Mouse (Mus musculus) heart, postnatal 25 days (tissue): ENCODE measurements at regions not wholly inside any gene's neighbourhood (a gene's known extent, or its start where the extent isn't known, plus 50 kb on each side); places are given as distances from the start of the nearest gene placed in this dataset.

Experiments used
- DNase-seq: peaks from one replicate; pipeline ENCODE4 v3.0.0; 2022; ENCODE audit warnings: low spot score
- intact Hi-C: fragments of 180-260 bp; cut with DNase I; formaldehyde crosslinking; loops from one replicate; pipeline ENCODE4 v1.15.1; 2025

DNA sequence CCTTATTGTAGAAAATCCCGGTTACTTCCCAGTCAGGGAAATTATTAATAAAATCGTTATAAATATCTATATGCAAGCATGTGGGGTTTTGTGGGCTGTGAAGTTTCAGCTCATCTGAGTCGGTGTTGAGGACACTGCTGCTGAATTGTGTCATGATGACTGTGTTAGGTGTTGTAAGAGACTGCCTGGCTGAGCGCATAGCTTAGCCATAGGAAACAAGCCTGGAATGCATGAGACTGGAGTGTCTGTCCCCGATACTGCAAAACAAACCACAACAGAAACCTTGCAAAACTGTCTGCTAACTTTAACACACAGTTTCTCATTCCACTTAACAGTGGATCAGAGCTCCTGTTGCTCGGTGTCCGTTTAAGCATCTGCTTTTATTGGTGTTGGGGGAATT lies 271.9 kb upstream of the Erbb4 start:
- DNase-seq: no peak
- intact Hi-C loops: no loop called here

DNA sequence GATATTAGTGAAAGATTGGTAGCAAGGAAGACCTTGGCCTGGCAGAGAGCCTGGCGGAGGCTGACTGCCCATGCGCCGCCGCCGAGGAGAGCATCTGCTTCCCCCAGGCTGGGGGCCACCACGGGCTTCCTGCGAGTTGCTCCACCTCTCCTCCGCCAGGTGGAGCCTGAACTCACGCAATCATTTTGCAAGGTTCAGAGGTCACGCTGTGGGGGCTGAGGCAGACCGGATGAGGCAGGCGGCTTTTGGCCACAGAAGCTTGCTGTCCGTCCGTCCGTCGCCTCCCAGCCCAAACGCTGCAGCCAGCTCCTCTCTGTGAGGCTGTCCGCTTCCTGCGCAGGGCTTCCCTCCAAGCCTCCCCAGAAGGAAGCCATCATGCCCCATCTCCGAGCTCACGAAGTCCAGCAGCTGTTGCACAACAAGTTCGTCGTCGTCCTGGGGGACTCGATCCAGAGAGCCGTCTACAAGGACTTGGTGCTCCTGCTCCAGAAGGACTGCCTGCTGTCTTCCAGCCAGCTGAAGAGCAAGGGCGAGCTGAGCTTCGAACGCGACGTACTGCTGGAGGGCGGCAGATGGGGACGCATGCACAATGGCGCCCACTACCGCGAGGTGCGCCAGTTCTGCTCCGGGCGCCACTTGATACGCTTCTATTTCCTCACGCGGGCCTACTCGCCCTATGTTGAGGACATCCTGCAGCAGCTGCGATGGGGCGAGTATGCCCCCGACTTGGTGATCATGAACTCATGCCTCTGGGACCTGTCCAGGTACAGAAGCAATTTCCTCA lies 269.3 kb upstream of the Erbb4 start:
- no peak for DNase-seq
- intact Hi-C loops: no loop called here

- DNase-seq: no peak
- intact Hi-C loops: no loop called here
Measured at GRCm38 (mm10) chr1:69375246-69375645, 267.4 kb upstream of the Erbb4 start.

- intact Hi-C loops: no loop called here
- DNase-seq: no peak
Measured at GRCm38 (mm10) chr1:69370078-69370477, 262.2 kb upstream of the Erbb4 start.

GRCm38 (mm10) chr1:69367531-69367930 lies 259.7 kb upstream of the Erbb4 start:
- DNase-seq: no peak

DNA sequence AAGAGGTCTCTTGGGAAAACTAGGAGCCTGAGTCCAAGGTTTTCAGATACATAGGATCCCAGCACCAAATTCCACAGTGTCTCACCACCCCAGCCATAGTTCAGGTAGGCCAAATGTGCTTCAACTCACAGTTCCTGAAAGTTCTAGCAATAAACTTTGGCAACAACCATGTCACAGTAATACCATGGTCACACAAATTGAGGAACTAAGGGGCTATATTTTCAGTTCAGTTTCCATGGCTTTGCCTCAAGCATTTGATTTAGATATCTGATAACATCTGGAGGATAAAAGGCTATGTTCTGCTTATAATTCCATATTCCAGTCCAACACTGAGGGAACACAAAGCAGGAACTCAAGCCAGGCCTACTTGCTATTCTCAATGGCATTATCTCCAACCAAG lies 256.2 kb upstream of the Erbb4 start:
- no peak for DNase-seq
- intact Hi-C loops: no loop called here

More at GRCm38 (mm10) chr1:69367531-69367930, 259.7 kb upstream of the Erbb4 start:
- intact Hi-C loops: no loop called here

DNA sequence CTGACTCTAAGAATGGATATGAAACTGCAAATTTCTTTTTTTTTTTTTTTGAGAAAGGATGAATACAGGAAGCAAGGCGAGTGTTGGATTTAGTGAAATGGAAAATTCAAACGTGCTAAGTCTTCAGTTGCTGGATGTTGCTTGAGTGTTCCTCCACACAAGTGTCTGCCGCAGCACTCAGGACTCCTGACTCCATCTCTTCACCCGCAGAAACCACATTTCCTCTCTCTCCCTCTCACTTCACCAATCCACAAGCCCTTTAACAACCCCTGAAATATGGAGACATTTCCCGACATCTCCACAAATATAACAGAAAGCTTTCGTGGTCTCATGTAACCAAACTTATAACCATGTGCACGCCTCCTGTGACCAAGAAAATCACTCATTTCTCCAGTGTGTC lies 249.7 kb upstream of the Erbb4 start:
- no peak for DNase-seq
- intact Hi-C loops: no loop called here

GRCm38 (mm10) chr1:69350417-69350816 lies 242.6 kb upstream of the Erbb4 start:
- intact Hi-C loops: no loop called here
- DNase-seq: no peak

- intact Hi-C loops: no loop called here
- no peak for DNase-seq
Measured at GRCm38 (mm10) chr1:69349826-69350225, 242.0 kb upstream of the Erbb4 start.

DNA sequence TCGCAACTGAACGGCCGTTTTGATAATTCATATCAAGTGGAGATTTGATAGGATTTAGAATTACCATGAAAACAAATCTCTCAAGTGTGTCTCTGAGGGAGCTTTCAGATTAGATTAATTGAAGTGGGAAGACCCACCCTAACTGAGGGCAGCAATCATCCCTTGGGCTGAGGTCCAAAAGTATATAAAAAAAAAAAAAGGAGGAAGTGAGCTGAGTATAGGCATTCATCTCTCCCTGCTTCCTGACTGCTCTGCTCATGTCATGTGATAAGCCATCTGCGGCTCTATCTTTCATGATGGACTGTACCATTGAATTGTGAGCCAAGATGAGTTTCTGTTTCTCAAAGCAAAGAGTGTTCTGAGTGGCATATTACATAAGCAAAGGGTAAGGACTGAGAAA lies 234.2 kb upstream of the Erbb4 start:
- no peak for DNase-seq
- intact Hi-C loops: no loop called here

DNA sequence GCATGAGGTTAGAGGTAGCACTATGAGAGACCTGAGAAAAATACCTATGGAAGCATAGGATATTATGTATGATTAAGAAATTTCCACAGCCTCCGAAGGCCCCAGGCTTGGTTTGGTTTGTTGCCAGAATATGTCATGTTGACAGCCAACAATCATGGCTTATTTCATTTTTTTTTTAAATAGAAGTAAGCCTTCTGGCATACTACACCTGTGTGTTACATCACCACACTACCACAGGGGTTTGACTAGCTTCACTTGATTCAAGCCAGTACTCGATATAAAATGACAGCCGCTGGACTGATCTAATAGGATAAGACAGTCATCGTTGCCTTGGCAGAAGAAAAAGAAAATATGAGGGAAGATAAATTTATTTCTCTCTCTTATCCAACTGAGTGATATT lies 232.6 kb upstream of the Erbb4 start:
- intact Hi-C loops: no loop called here
- DNase-seq: no peak

DNA sequence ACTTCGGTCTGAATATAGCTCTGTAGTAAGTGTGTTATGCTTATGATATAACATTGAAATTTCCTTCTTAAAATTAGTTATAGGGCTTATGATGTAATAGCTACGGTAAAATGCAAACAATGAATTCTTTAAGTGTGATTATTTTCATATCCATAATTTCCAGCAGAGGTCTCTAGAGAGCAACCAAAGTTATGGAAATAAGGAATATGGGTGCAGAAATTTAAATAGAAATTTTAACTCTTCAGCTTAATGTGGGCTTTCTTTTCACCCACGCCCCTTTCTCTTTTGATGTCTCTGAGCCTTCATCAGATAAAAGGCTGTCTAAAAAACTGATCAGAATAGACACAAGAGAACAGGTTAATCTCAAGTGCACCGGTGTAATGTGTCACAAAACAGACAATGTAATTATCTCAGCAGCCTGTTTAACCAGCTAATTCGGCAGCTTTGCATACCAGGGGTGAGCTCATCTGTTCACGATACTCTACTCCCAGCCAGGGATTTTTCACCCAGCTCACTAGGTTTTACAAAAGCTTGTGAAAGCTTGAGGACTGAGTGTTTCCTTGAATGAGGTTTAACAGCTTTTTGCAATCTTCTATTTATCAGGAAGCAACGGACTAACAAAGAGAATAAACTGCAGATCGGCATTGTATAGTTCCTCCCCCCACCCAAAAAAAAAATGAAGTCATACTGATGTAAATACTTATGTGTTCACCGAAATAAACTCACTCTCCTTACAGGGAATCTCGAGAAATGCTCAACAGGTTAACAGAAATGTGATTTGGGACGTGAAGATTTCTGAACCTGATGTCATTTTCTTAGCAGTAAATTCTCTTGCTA lies 223.8 kb upstream of the Erbb4 start:
- intact Hi-C loops: loop anchor here (2.0 kb wide), 1 partner anchor 357 kb away; no protein-coding TSS in a partner anchor
- no peak for DNase-seq

DNA sequence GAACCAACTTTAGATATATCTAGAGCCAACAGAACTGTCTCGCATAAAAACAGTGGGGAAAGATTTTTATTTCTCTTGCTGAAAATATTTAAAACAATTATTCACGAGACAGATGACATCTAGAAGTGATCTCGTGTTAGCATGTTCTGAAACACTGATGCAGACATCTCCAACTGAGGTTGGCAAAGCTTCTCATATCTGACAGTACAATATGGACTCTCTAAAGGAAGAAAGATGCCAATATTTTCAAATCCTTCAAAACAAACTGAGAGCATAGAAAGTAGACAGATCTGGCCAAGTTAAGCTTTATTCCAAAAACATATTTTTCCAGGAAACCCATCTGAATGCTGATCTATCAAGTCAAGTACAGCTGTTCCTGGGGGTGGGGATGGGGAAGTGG lies 221.5 kb upstream of the Erbb4 start:
- intact Hi-C loops: no loop called here
- DNase-seq: no peak

DNA sequence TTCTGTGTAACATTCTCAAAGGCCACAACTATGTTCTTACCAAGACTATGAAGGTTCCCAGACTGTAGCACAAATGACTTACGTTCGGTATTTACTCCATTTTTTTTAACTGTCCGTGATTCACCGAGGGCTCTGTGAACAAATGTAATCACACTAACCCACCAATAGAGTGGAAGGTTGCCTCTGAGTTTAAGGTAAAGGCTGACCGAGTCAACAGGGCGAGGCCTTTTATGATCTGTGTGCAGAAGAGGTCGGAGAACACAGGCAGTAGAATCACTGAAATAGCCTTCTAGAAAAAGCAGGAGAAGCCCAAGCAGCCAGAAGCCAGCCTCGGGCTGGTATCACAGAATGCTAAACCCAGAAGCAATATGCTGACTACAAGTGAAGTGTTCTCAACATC lies 218.9 kb upstream of the Erbb4 start:
- no peak for DNase-seq
- intact Hi-C loops: no loop called here

DNA sequence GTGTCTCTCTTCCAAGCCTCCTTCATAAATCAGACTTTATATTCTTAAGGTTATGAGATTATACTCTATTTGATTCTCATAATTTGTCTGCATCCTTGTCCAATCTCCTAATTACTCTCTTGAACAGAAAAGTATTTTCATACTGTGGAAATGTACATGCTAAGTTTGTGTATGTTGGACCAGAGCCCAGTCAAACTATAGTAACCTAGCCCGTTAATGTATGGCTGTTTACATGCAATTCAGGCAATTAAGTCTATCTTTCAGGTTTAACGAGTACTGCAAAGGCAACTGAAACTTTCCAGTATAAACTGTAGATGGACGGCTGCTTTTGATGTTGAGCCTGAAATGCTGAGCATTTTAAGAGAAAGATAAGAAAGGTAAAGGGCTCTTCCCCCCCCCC lies 211.7 kb upstream of the Erbb4 start:
- no peak for DNase-seq
- intact Hi-C loops: no loop called here

- no peak for DNase-seq
Measured at GRCm38 (mm10) chr1:69296816-69297215, 189.0 kb upstream of the Erbb4 start.

DNA sequence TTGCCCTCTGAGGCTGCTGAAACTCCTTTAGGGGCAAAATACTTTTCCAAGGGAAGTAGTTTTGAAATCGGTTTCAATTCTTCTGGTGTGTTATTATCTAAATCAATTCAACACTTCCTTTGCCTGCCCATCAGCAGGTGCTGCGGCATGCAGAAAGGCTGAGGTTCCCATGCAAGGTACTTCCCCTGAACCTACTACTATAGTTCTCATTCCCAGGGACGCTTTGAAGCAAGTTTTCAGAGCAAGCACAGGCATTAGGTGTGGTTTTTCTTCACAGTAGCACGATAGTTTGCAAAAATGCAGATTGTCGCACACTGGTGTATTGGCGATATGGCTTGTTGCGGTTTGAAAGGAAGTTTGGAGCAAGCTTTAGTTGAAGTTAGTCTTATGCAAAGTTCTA lies 183.5 kb upstream of the Erbb4 start:
- DNase-seq: no peak
- intact Hi-C loops: no loop called here

More at GRCm38 (mm10) chr1:69296816-69297215, 189.0 kb upstream of the Erbb4 start:
- intact Hi-C loops: no loop called here

- DNase-seq: no peak
- intact Hi-C loops: no loop called here
Measured at GRCm38 (mm10) chr1:69286374-69286773, 178.5 kb upstream of the Erbb4 start.

GRCm38 (mm10) chr1:69277428-69277827 lies 169.6 kb upstream of the Erbb4 start:
- DNase-seq: no peak
- intact Hi-C loops: no loop called here

GRCm38 (mm10) chr1:69247691-69248090 lies 139.8 kb upstream of the Erbb4 start:
- intact Hi-C loops: no loop called here
- DNase-seq: no peak

- intact Hi-C loops: loop anchor here (5.0 kb wide), 2 partner anchors 445 to 535 kb away; partner anchors contain the start of gene Ikzf2
- no peak for DNase-seq
Measured at GRCm38 (mm10) chr1:69242289-69242909, 134.5 kb upstream of the Erbb4 start.
